Mouse (Mus musculus): ENCODE data around the gene Mphosph9. TPM values are rescaled to one million over a fixed set of nuclear protein-coding genes. Genes with fewer than 3 reads are reported as not detected.

Mphosph9 gene
- polyA plus RNA-seq, 2 experiments, result 3.4 to 4.2 TPM

DNA sequence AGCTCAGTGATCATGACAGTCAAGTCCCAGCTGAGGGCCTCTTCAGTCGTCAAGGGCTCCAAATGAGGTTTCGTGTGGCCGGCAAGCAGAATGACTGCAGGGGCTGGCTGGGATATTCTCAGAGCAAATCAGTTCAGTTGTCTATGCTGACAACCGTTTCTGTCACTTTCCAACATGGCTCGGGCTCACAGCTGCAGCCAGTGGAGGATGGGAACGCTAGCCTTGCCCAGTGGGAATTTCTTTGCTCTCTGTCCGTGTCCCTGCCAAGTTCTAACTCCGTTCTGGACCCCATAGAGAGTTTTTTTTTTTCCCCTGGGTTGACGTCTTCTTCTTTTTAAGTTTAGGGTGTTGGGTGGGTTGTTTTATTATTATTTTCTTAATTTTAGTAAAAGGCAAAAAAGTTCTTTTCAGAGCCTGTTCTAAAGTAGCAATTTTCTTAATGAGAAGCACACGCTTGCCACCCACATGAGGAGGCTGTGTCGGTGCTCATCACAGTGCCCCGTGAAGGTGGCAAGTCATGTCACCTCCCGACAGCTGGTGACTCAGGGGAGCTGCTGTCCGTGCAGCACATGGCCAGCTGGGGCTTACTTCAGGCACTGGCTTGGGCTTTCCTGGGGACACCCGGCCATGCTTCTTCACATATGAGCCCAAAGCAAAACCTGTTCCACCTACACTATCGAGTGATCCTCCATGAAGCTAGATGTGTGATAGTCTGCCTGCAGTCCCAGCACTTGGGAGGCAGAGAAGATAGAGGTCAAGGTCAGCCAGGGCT is 103.3 kb downstream of the Mphosph9 start:
- no peak overlapping the region for H3K27ac ChIP-seq
- DNase-seq (ENCODE audit: low read depth in 3 of 3, low spot score in 3 of 3) (no peak), ATAC-seq (ENCODE audit: insufficient read depth) (no peak)
- H3K4me2 ChIP-seq (ENCODE audit: low read depth), result no peak overlapping the region
- H3K9ac ChIP-seq (replicated peaks), result no peak overlapping the region
- H3K36me3 ChIP-seq (replicated peaks; ENCODE audit: control insufficient read depth, insufficient read depth, low read depth), result no peaks in the 10 kb centered on the region
- no peaks in the 10 kb centered on the region for H3K9me3 ChIP-seq (ENCODE audit: control insufficient read depth, low read length)
- H3K4me3 ChIP-seq (ENCODE audit: insufficient read depth in 1 of 2, low read depth in 2 of 2, low read length in 2 of 2), result no peak overlapping the region
- no peaks in the 10 kb centered on the region for H3K27me3 ChIP-seq (ENCODE audit: control insufficient read depth, insufficient read depth, low read length)
- WGBS (ENCODE audit: insufficient replicate concordance), result 75% methylated on average over 16 of the region's 16 CpGs
- H3K4me1 ChIP-seq (replicated peaks; ENCODE audit: control insufficient read depth in 2 of 2, insufficient read depth in 2 of 2, low read length in 1 of 2), result peaks cover 7 to 28% of the 10 kb centered on the region in 2 experiments; a peak in 3 of 4 replicates
- no peak for TF ChIP-seq CTCF (IDR thresholded peaks at IDR 0.05; ENCODE audit: low read depth)
- TF ChIP-seq EP300 (IDR thresholded peaks at IDR 0.05; ENCODE audit: low read depth), result no peak

DNA sequence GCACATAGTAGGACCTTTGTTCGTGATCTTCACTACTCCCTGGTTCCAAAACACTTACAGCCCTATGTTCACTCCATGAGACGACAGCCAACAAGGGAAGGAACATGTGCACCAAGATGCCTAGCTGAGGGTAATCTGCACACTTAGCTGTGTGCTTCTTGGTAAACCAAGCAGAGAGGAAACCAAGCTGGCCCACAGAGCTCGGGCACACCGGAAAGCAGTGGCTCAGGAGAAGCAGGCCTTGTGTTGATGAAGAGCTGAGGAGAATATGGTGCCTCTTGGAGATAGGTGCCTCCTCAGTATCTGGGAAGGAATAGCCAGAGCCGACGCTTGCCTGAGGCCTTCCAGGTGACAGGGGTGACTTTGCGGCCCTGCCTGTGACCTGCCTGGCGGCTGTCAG is 104.2 kb downstream of the Mphosph9 start:
- Histone ChIP-seq H3K27me3 (ENCODE audit: control insufficient read depth, insufficient read depth, low read length) (no peaks in the 10 kb centered on the region), H3K9ac (replicated peaks) (no peak overlapping the region), H3K4me3 (ENCODE audit: insufficient read depth in 1 of 2, low read depth in 2 of 2, low read length in 2 of 2) (no peak overlapping the region), H3K36me3 (replicated peaks; ENCODE audit: control insufficient read depth, insufficient read depth, low read depth) (no peaks in the 10 kb centered on the region), H3K27ac (no peak overlapping the region), H3K9me3 (ENCODE audit: control insufficient read depth, low read length) (no peaks in the 10 kb centered on the region), H3K4me1 (replicated peaks; ENCODE audit: control insufficient read depth in 2 of 2, insufficient read depth in 2 of 2, low read length in 1 of 2) (peaks cover 7 to 28% of the 10 kb centered on the region in 2 experiments; a peak in 3 of 4 replicates), H3K4me2 (ENCODE audit: low read depth) (no peak overlapping the region)
- TF ChIP-seq EP300 (IDR thresholded peaks at IDR 0.05; ENCODE audit: low read depth) (no peak), CTCF (IDR thresholded peaks at IDR 0.05; ENCODE audit: low read depth) (no peak)
- 78% methylated on average over 8 of the region's 8 CpGs for WGBS (ENCODE audit: insufficient replicate concordance)
- no peak for DNase-seq (ENCODE audit: low read depth in 3 of 3, low spot score in 3 of 3)
- ATAC-seq (ENCODE audit: insufficient read depth), result no peak

DNA sequence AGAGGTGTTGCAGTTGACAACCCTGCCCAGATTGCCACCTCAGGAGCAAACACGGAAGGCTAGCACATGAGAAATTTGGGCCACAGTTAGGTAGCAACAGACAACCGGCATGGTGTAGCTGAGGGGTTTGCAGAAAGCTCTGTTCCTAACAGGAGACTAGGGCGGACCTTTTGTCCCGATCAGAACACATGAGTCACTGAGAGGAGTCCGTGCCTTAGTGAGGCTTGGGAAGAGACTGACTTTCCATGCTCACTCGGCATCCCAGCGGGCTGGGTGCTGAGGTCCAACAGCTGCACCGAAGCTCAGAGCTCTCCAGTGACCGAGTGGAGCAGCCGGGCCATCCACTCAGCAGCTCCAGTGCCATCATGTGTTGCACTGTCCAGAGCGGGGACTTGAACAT is 105.1 kb downstream of the Mphosph9 start:
- no peak for DNase-seq (ENCODE audit: low read depth in 3 of 3, low spot score in 3 of 3)
- H3K9me3 ChIP-seq (ENCODE audit: control insufficient read depth, low read length), result no peaks in the 10 kb centered on the region
- no peak overlapping the region for H3K4me3 ChIP-seq (ENCODE audit: insufficient read depth in 1 of 2, low read depth in 2 of 2, low read length in 2 of 2)
- 84% methylated on average over 11 of the region's 11 CpGs for WGBS (ENCODE audit: insufficient replicate concordance)
- TF ChIP-seq EP300 (IDR thresholded peaks at IDR 0.05; ENCODE audit: low read depth) (no peak), CTCF (IDR thresholded peaks at IDR 0.05; ENCODE audit: low read depth) (no peak)
- no peak overlapping the region for H3K9ac ChIP-seq (replicated peaks)
- H3K4me2 ChIP-seq (ENCODE audit: low read depth), result no peak overlapping the region
- H3K27me3 ChIP-seq (ENCODE audit: control insufficient read depth, insufficient read depth, low read length), result no peaks in the 10 kb centered on the region
- no peak overlapping the region for H3K27ac ChIP-seq
- no peak for ATAC-seq (ENCODE audit: insufficient read depth)
- no peaks in the 10 kb centered on the region for H3K36me3 ChIP-seq (replicated peaks; ENCODE audit: control insufficient read depth, insufficient read depth, low read depth)
- peaks cover 7 to 28% of the 10 kb centered on the region in 2 experiments; a peak in 3 of 4 replicates for H3K4me1 ChIP-seq (replicated peaks; ENCODE audit: control insufficient read depth in 2 of 2, insufficient read depth in 2 of 2, low read length in 1 of 2)

- ATAC-seq (ENCODE audit: insufficient read depth), result no peak
Observed at GRCm38 (mm10) chr5:124221736-124222040, 106.1 kb downstream of the Mphosph9 start.

GRCm38 (mm10) chr5:124221037-124221735 is 106.6 kb downstream of the Mphosph9 start:
- WGBS (ENCODE audit: insufficient replicate concordance), result 58% methylated on average over 7 of the region's 7 CpGs
- Histone ChIP-seq H3K36me3 (replicated peaks; ENCODE audit: control insufficient read depth, insufficient read depth, low read depth) (no peaks in the 10 kb centered on the region), H3K4me2 (ENCODE audit: low read depth) (no peak overlapping the region), H3K27ac (no peak overlapping the region), H3K4me1 (replicated peaks; ENCODE audit: control insufficient read depth in 2 of 2, insufficient read depth in 2 of 2, low read length in 1 of 2) (peaks cover under 1 to 16% of the 10 kb centered on the region in 2 experiments; a peak in 3 of 4 replicates), H3K4me3 (ENCODE audit: insufficient read depth in 1 of 2, low read depth in 2 of 2, low read length in 2 of 2) (no peak overlapping the region), H3K27me3 (ENCODE audit: control insufficient read depth, insufficient read depth, low read length) (no peaks in the 10 kb centered on the region), H3K9ac (replicated peaks) (no peak overlapping the region), H3K9me3 (ENCODE audit: control insufficient read depth, low read length) (no peaks in the 10 kb centered on the region)
- TF ChIP-seq CTCF (IDR thresholded peaks at IDR 0.05; ENCODE audit: low read depth) (no peak), EP300 (IDR thresholded peaks at IDR 0.05; ENCODE audit: low read depth) (no peak)
- no peak for DNase-seq (ENCODE audit: low read depth in 3 of 3, low spot score in 3 of 3)
- no peak for ATAC-seq (ENCODE audit: insufficient read depth)

More at GRCm38 (mm10) chr5:124221736-124222040, 106.1 kb downstream of the Mphosph9 start:
- DNase-seq (ENCODE audit: low read depth in 3 of 3, low spot score in 3 of 3), result no peak
- Histone ChIP-seq H3K4me3 (ENCODE audit: insufficient read depth in 1 of 2, low read depth in 2 of 2, low read length in 2 of 2) (no peak overlapping the region), H3K36me3 (replicated peaks; ENCODE audit: control insufficient read depth, insufficient read depth, low read depth) (no peaks in the 10 kb centered on the region), H3K9ac (replicated peaks) (no peak overlapping the region), H3K27ac (no peak overlapping the region), H3K4me2 (ENCODE audit: low read depth) (no peak overlapping the region), H3K4me1 (replicated peaks; ENCODE audit: control insufficient read depth in 2 of 2, insufficient read depth in 2 of 2, low read length in 1 of 2) (peaks cover 3 to 20% of the 10 kb centered on the region in 2 experiments; a peak in 3 of 4 replicates), H3K27me3 (ENCODE audit: control insufficient read depth, insufficient read depth, low read length) (no peaks in the 10 kb centered on the region), H3K9me3 (ENCODE audit: control insufficient read depth, low read length) (no peaks in the 10 kb centered on the region)
- 71% methylated on average over 7 of the region's 7 CpGs for WGBS (ENCODE audit: insufficient replicate concordance)
- TF ChIP-seq EP300 (IDR thresholded peaks at IDR 0.05; ENCODE audit: low read depth), result no peak
- no peak for TF ChIP-seq CTCF (IDR thresholded peaks at IDR 0.05; ENCODE audit: low read depth)
